Mouse (Mus musculus): ENCODE results near the gene Il27ra.

DNA sequence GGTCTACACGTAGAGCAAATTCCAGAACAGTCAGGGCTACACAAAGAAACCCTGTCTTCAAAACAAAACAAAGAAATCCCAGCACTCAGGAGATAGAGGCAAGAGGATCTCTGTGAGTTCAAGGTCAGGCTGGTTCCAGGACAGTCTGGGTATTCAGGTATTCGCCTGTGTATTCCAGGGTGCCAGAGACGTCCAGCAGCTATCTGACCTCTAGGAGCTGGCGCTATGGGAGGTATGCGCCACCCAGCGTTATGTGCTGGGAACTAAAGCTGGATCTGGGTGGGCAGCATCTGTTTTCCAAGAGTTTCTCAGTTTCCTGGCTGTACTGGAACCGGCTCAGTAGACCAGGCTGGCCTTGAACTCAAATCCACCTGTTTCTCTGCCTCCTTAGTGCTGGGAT is 34.0 kb downstream of the Il27ra start:
- TF ChIP-seq POLR2A (IDR thresholded peaks at IDR 0.05; ENCODE audit: insufficient read depth, low read depth, low read length) (no peak), CTCF (IDR thresholded peaks at IDR 0.05) (peak; percentile 45), EP300 (IDR thresholded peaks at IDR 0.05; ENCODE audit: insufficient read depth, low read depth, low read length) (no peak)

Data from heart, adult 2 months (tissue).